In genomic region chr4:132404588-132404987, GRCm38 (mm10) we compare ENCODE assay signal across 19 mouse cellular contexts. TPM values are rescaled to one million over a fixed set of nuclear protein-coding genes. Genes with fewer than 3 reads are reported as not detected.
DNase-seq lines count a peak whose midpoint lies in the region; ATAC-seq and TF ChIP-seq lines count a peak whose summit lies in the region.
"Had no signal": no experiment of that assay in that cellular context is flagged by ENCODE, and none has a peak within 500 bp of the region (broad histone marks: within the 10 kb centered on the region; RNA-seq: fewer than 3 reads in every experiment).

No protein-coding gene starts in this region.

- H3K27me3 ChIP-seq in stomach, embryonic 16.5 days (ENCODE audit: control insufficient read depth, insufficient read depth, low read length), result no peaks in the 10 kb centered on the region
- H3K27me3 ChIP-seq in stomach, postnatal 0 days (ENCODE audit: control insufficient read depth, insufficient read depth, low read length), result no peaks in the 10 kb centered on the region
- no peaks in the 10 kb centered on the region for H3K27me3 ChIP-seq in kidney, postnatal 0 days (ENCODE audit: insufficient read depth, low read length)
- H3K27me3 ChIP-seq in forebrain, postnatal 0 days (ENCODE audit: insufficient read depth, low read length), result no peaks in the 10 kb centered on the region
- H3K27me3 ChIP-seq: embryonic facial prominence, embryonic 15.5 days; forebrain, embryonic 12.5 days; heart, embryonic 12.5 days had no signal

- 0 out of 2 replicates have a peak overlapping the region, but pooled peaks have one; percentile 8 for H3K27ac ChIP-seq in stomach, embryonic 16.5 days (ENCODE audit: low read length)
- no peak overlapping the region for H3K27ac ChIP-seq in stomach, postnatal 0 days (replicated peaks)
- peak overlapping the region; percentile 79 for H3K27ac ChIP-seq in kidney, postnatal 0 days
- no peak overlapping the region for H3K27ac ChIP-seq in forebrain, postnatal 0 days (ENCODE audit: low read depth, low read length)
- H3K27ac ChIP-seq: embryonic facial prominence, embryonic 15.5 days; forebrain, embryonic 12.5 days; hindbrain, embryonic 10.5 days; hindbrain, embryonic 14.5 days had no signal

- 74% methylated on average over 5 of the region's 5 CpGs for WGBS in stomach, embryonic 16.5 days
- WGBS in stomach, postnatal 0 days, result 60% methylated on average over 5 of the region's 5 CpGs
- WGBS in kidney, postnatal 0 days, result 64% methylated on average over 5 of the region's 5 CpGs
- 88% methylated on average over 5 of the region's 5 CpGs for WGBS in forebrain, postnatal 0 days

- no peaks in the 10 kb centered on the region; the same call in 1 of the 2 replicates for H3K4me1 ChIP-seq in stomach, embryonic 16.5 days (ENCODE audit: control insufficient read depth, insufficient read depth, low read length)
- H3K4me1 ChIP-seq in stomach, postnatal 0 days (replicated peaks; ENCODE audit: control insufficient read depth, insufficient read depth), result no peaks in the 10 kb centered on the region
- H3K4me1 ChIP-seq in kidney, postnatal 0 days (replicated peaks; ENCODE audit: insufficient read depth, low read length), result no peaks in the 10 kb centered on the region
- no peaks in the 10 kb centered on the region for H3K4me1 ChIP-seq in forebrain, postnatal 0 days (ENCODE audit: insufficient read depth)
- H3K4me1 ChIP-seq: embryonic facial prominence, embryonic 15.5 days; forebrain, embryonic 12.5 days had no signal

- no peak overlapping the region for H3K9ac ChIP-seq in stomach, embryonic 16.5 days (ENCODE audit: low read length)
- no peak overlapping the region for H3K9ac ChIP-seq in stomach, postnatal 0 days (ENCODE audit: low read length)
- H3K9ac ChIP-seq in kidney, postnatal 0 days (ENCODE audit: low read depth, low read length), result no peak overlapping the region
- H3K9ac ChIP-seq in forebrain, postnatal 0 days, result no peak overlapping the region
- H3K9ac ChIP-seq: embryonic facial prominence, embryonic 15.5 days; forebrain, embryonic 12.5 days; heart, embryonic 12.5 days; hindbrain, embryonic 14.5 days had no signal

- no peak overlapping the region for H3K4me3 ChIP-seq in stomach, embryonic 16.5 days (replicated peaks; ENCODE audit: low read length)
- no peak overlapping the region for H3K4me3 ChIP-seq in stomach, postnatal 0 days (ENCODE audit: low read depth, low read length)
- H3K4me3 ChIP-seq in kidney, postnatal 0 days (replicated peaks; ENCODE audit: low read depth, low read length), result no peak overlapping the region
- H3K4me3 ChIP-seq in forebrain, postnatal 0 days (ENCODE audit: low read depth, low read length), result no peak overlapping the region
- H3K4me3 ChIP-seq: embryonic facial prominence, embryonic 15.5 days; forebrain, embryonic 12.5 days; heart, embryonic 12.5 days; hindbrain, embryonic 10.5 days had no signal

- no peaks in the 10 kb centered on the region for H3K9me3 ChIP-seq in stomach, embryonic 16.5 days (replicated peaks; ENCODE audit: control insufficient read depth, low read length)
- no peaks in the 10 kb centered on the region for H3K9me3 ChIP-seq in stomach, postnatal 0 days (ENCODE audit: control insufficient read depth, low read length)
- H3K9me3 ChIP-seq in kidney, postnatal 0 days (replicated peaks; ENCODE audit: low read length), result no peaks in the 10 kb centered on the region
- H3K9me3 ChIP-seq in forebrain, postnatal 0 days (ENCODE audit: low read length), result no peaks in the 10 kb centered on the region
- H3K9me3 ChIP-seq: embryonic facial prominence, embryonic 15.5 days; forebrain, embryonic 12.5 days; heart, embryonic 12.5 days; hindbrain, embryonic 10.5 days had no signal

- TF ChIP-seq CTCF in stomach, postnatal 0 days (IDR thresholded peaks at IDR 0.05; ENCODE audit: low read depth), result no peak
- TF ChIP-seq CTCF in kidney, postnatal 0 days (IDR thresholded peaks at IDR 0.05; ENCODE audit: low read depth), result no peak
- no peak for TF ChIP-seq CTCF in forebrain, postnatal 0 days (IDR thresholded peaks at IDR 0.05; ENCODE audit: low read depth)

- DNase-seq in stomach, postnatal 0 days (ENCODE audit: low spot score), result no peak
- peak; percentile 38 for DNase-seq in kidney, postnatal 0 days (ENCODE audit: low spot score)
- DNase-seq in kidney, postnatal 36 days, result peak; percentile 55 to 56
- DNase-seq in B cell, adult 2 months, result no peak
- DNase-seq in forebrain, postnatal 0 days, result no peak
- DNase-seq: adrenal gland, adult 2 months; adrenal gland, postnatal 25 days; cerebellum, adult 2 months; cerebellum, postnatal 10 days; embryo, embryonic 11 days; gastrocnemius, postnatal 25 days had no signal

- no peaks in the 10 kb centered on the region for H3K36me3 ChIP-seq in stomach, embryonic 16.5 days (ENCODE audit: control insufficient read depth, insufficient read depth, low read length)
- no peaks in the 10 kb centered on the region for H3K36me3 ChIP-seq in stomach, postnatal 0 days (ENCODE audit: control insufficient read depth, insufficient read depth, low read length)
- no peaks in the 10 kb centered on the region for H3K36me3 ChIP-seq in kidney, postnatal 0 days (ENCODE audit: insufficient read depth, low read length)
- no peaks in the 10 kb centered on the region for H3K36me3 ChIP-seq in forebrain, postnatal 0 days (ENCODE audit: insufficient read depth)
- H3K36me3 ChIP-seq: embryonic facial prominence, embryonic 15.5 days; heart, embryonic 12.5 days had no signal

- no peak overlapping the region for H3K4me2 ChIP-seq in stomach, embryonic 16.5 days (ENCODE audit: low read depth, low read length)
- no peak overlapping the region for H3K4me2 ChIP-seq in stomach, postnatal 0 days (replicated peaks; ENCODE audit: low read depth)
- H3K4me2 ChIP-seq in kidney, postnatal 0 days (ENCODE audit: low read length), result no peak overlapping the region
- no peak overlapping the region for H3K4me2 ChIP-seq in forebrain, postnatal 0 days (ENCODE audit: low read depth)
- H3K4me2 ChIP-seq: embryonic facial prominence, embryonic 15.5 days; forebrain, embryonic 12.5 days; heart, embryonic 12.5 days; hindbrain, embryonic 14.5 days had no signal

- TF ChIP-seq EP300 in stomach, postnatal 0 days (optimal IDR thresholded peaks at IDR 0.05), result no peak

- ATAC-seq in stomach, embryonic 16.5 days (ENCODE audit: insufficient read depth, low FRiP score), result no peak
- ATAC-seq in stomach, postnatal 0 days (ENCODE audit: low FRiP score, low TSS enrichment), result no peak
- ATAC-seq in kidney, postnatal 0 days (replicated peaks; ENCODE audit: low FRiP score, low read depth), result peak; percentile 29; the same call in 1 of the 2 replicates
- ATAC-seq in erythroblast, adult 5-6 weeks (replicated peaks; ENCODE audit: low FRiP score, poor library complexity, severe bottlenecking), result no peak
- ATAC-seq in forebrain, postnatal 0 days, result no peak
- ATAC-seq: forebrain, embryonic 16.5 days had no signal

RNA-seq across cellular contexts. Expression of gene Phactr4, which starts 17.7 kb away (rescaled TPM):
- 25.9 and 29.9 TPM in 2 replicates for polyA plus RNA-seq in stomach, embryonic 16.5 days (2015; fragmentation: Nextera tagmentation; extraction: Ambion mirVana)
- 17.6 and 20.6 TPM in 2 replicates for polyA plus RNA-seq in stomach, postnatal 0 days (2015; fragmentation: Nextera tagmentation; extraction: Ambion mirVana)
- 24.3 and 25.2 TPM in 2 replicates for polyA plus RNA-seq in kidney, postnatal 0 days (2015; fragmentation: Nextera tagmentation; extraction: Ambion mirVana)
- 8.8 and 16.9 TPM in 2 replicates for total RNA-seq in erythroblast, adult 5-6 weeks (2015; ENCODE audit: low replicate concordance)
- 14.1 and 28.0 TPM in 2 replicates for total RNA-seq in erythroblast, adult 5-6 weeks (2017; ENCODE audit: low replicate concordance)
- total RNA-seq in forebrain, postnatal 0 days (2014; rRNA removed), result 3.2 and 3.9 TPM in 2 replicates
- polyA plus RNA-seq in forebrain, postnatal 0 days (2015; fragmentation: Nextera tagmentation; extraction: Ambion mirVana), result 3.5 and 4.9 TPM in 2 replicates

RNA-seq across cellular contexts. Expression of gene Rcc1, which starts 51.2 kb away (rescaled TPM):
- polyA plus RNA-seq in stomach, embryonic 16.5 days (2015; fragmentation: Nextera tagmentation; extraction: Ambion mirVana), result 62.6 and 64.0 TPM in 2 replicates
- polyA plus RNA-seq in stomach, postnatal 0 days (2015; fragmentation: Nextera tagmentation; extraction: Ambion mirVana), result 23.4 and 25.2 TPM in 2 replicates
- polyA plus RNA-seq in kidney, postnatal 0 days (2015; fragmentation: Nextera tagmentation; extraction: Ambion mirVana), result 40.0 and 45.9 TPM in 2 replicates
- total RNA-seq in erythroblast, adult 5-6 weeks (2015; ENCODE audit: low replicate concordance), result 5.6 and 16.1 TPM in 2 replicates
- 12.4 and 17.8 TPM in 2 replicates for total RNA-seq in erythroblast, adult 5-6 weeks (2017; ENCODE audit: low replicate concordance)
- total RNA-seq in forebrain, postnatal 0 days (2014; rRNA removed), result 19.1 and 22.4 TPM in 2 replicates
- polyA plus RNA-seq in forebrain, postnatal 0 days (2015; fragmentation: Nextera tagmentation; extraction: Ambion mirVana), result 23.3 and 24.9 TPM in 2 replicates

RNA-seq across cellular contexts. Expression of gene Med18, which starts 59.1 kb away (rescaled TPM):
- 19.5 and 20.0 TPM in 2 replicates for polyA plus RNA-seq in stomach, embryonic 16.5 days (2015; fragmentation: Nextera tagmentation; extraction: Ambion mirVana)
- 12.2 and 13.6 TPM in 2 replicates for polyA plus RNA-seq in stomach, postnatal 0 days (2015; fragmentation: Nextera tagmentation; extraction: Ambion mirVana)
- polyA plus RNA-seq in kidney, postnatal 0 days (2015; fragmentation: Nextera tagmentation; extraction: Ambion mirVana), result 20.9 and 22.1 TPM in 2 replicates
- 2.5 and 5.6 TPM in 2 replicates for total RNA-seq in erythroblast, adult 5-6 weeks (2015; ENCODE audit: low replicate concordance)
- total RNA-seq in erythroblast, adult 5-6 weeks (2017; ENCODE audit: low replicate concordance), result 2.8 and 4.0 TPM in 2 replicates
- 11.5 and 18.5 TPM in 2 replicates for total RNA-seq in forebrain, postnatal 0 days (2014; rRNA removed)
- polyA plus RNA-seq in forebrain, postnatal 0 days (2015; fragmentation: Nextera tagmentation; extraction: Ambion mirVana), result 12.0 and 15.4 TPM in 2 replicates

Comparison
In these comparisons a context has a peak if more than half of its experiments do, and no peak if none do; other contexts are left out.
1. H3K27ac ChIP-seq: peak in stomach, embryonic 16.5 days (single experiment) and kidney, postnatal 0 days (single experiment); none in stomach, postnatal 0 days (single experiment) and forebrain, postnatal 0 days (single experiment).
2. DNase-seq: peak in kidney, postnatal 0 days (single experiment) and kidney, postnatal 36 days (2 of 2); none in stomach, postnatal 0 days (single experiment), B cell, adult 2 months (0 of 2) and forebrain, postnatal 0 days (single experiment).